Mouse (Mus musculus) forelimb bud, embryonic 11.5 days (tissue): ENCODE measurements around the gene Tedc1.
A peak's percentile ranks its signal among the peaks of the same experiment; 100 is the strongest.
"Not testable (repeated sequence)": the region's sequence is repeated elsewhere in the genome, so short reads cannot be mapped to it uniquely, and the experiment has no call there.

ENCODE experiments used
- DNase-seq: peaks from one replicate; pipeline ENCODE4 v3.0.0-alpha.2; 2012; ENCODE audit warnings: low read depth, low spot score

The Tedc1 gene

DNA sequence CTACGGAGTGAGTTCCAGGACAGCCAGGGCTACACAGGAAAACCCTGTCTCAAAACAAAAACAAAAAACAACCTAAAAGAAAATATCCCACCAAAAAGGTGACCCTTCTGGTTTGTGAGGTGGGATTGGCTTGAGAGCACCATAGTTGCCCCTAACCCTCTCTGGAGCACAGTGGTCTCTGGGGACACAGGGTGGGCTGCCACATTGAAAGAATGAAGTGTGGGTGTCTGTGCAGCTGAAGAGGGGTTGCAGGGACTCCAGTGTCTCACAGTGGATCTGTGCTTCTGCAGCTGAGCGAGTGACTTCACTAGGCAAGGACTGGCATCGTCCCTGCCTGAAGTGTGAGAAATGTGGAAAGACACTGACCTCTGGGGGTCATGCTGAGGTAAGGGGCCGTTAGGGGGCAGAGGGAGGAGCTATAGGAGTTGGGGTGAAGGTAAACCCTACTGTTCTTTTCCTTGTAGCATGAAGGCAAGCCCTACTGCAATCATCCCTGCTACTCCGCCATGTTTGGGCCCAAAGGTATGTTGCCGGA lies 3.2 kb upstream of the Tedc1 start:
- DNase-seq, result no peak

DNA sequence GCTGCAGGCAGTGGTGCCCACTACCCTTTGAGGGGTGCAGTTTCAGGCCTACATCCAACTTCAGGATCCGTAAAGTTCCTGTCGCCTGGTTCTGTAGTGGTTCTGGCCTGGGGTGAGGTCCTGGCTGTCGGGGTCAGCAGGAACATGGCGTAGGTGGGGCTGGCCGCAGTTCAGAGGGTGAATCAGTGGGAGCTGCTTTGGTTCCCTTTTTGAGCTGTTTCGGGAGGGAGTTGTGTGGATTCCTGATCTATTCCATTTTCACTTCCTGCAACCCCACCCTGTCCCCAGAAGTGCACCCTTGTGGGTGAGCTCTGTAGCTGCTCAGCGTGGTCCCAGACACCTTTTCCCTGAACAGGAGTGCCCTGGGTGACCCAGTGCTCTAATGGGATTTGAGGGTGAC lies 2.2 kb upstream of the Tedc1 start:
- no peak for DNase-seq

DNA sequence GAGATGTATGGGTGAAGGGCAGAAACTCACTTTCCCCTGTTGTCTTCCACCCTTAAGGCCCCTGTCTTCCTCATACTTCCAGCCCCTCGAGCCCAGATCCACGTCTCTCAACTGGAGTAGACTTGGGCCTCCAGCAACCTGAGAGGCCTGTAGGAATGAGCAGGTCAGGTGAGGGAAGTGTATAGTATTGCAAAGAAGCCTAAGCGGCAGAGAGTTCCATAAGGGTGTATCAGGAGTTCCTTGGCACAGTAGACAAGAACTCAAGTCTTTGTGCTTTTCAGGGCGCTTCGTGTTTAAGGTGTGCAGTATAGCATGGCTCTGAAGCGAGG lies 1.5 kb upstream of the Tedc1 start:
- no peak for DNase-seq

DNA sequence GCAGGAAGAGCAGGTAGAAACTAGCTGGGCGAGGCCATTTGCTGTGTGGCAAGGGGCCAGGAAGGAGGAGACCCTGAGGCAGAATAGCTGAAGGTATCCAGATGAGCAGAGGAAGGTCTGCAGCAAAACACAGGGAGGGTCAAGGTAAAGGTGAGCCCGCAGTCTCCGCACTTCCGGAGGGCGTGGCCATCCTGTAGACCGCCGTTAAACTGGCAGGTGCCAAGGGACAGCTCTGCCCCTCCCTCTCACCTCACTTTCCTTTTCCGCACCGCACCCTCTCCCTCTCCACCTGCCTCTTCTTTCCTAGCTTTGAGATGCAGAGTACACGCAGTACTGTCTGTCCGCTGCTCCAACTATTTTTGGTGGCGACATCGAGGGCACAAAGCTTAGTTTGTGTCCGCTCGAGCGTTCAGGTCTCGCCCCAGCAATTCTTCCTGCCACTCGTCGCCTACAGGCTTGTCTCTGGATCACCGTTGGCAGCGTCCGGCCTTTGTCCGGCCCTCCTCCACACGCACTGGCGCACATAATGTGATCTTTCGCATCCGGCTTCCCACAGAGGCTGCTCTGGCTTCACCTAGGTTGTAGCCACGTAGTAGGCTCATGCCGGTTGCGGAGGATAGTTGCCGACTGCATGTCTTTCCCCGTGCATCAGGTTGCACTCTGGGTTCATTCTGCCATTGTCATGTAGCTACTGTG lies 997 bp upstream of the Tedc1 start:
- DNase-seq, result no peak

DNA sequence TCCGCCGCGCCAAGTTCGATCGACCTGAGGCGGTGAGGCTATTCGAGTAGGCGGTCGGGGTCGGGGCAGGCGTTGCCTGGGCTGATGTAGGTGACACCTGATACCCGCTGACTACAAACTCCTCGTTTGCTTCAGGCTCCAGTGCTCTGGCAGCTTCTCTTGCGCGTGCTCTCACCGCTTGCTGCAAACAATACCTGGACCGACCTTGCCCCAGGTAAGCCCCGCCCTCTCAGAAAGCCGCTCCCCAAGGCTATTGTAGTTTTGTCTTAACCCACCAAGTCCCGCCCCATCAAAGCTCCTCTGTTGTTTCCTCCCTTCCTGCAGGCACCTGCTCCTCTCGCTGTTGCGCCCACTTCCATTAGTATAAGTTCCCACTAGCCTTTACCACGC lies 314 bp downstream of the Tedc1 start:
- DNase-seq, result no peak

DNA sequence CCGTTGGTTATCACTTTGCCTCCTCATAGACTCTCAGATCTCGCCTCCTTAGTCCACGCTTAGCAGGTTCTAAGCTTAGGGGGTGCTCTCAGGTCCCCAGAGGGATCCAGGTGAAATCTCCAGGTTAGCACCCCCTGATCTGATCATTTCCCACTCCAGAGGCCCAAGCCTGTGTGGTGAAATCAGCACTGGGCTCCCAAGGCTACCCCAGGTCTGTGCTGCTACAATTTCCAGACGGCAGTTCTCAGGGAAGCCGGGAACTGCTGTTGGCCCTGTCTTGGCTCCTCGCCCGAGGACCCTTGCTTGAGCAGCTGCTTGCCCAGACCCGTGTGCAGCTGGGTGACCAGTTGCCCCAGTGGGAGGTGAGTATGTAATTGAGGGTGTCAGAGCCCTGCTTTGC lies 781 bp downstream of the Tedc1 start:
- DNase-seq, result no peak

DNA sequence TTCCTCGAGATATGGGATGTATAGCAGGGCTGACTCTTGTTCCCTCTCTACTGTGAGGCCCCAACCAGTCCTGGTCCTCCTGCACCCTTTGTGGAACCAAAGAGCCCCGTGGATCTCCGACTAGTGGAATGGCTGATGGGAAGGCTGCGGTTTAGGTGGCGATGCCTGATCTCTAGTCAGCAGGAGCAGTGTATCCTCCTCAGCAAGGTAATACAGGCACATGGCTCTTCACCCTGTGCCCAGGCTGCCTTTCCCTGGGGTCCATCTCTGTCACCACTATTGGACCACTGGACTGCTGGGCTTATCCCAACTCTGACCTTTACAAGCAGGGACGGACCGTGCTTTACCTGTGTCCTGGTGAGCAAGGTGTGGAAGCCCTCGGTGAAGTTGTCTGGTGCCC lies 1.3 kb downstream of the Tedc1 start:
- DNase-seq, result no peak

DNA sequence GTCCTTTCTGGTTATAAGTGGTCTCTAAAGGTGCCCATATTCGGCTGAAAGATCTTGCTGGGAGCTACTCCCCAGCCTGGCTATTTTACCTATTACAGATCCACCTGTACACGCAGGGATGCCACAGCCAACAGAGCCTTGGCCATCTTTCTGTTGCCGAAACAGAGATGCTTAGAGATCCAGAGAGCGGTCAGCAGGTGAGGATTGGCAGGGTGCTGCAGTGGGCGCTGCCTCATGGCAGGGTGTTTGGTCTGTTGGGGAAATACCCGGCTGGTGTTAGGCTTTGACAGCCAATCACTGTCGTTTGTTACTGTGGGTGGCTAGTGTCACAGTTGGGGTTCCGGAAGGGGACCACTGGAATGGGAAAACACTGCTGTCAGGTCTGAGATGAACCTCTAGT lies 1.8 kb downstream of the Tedc1 start:
- DNase-seq, result no peak

DNA sequence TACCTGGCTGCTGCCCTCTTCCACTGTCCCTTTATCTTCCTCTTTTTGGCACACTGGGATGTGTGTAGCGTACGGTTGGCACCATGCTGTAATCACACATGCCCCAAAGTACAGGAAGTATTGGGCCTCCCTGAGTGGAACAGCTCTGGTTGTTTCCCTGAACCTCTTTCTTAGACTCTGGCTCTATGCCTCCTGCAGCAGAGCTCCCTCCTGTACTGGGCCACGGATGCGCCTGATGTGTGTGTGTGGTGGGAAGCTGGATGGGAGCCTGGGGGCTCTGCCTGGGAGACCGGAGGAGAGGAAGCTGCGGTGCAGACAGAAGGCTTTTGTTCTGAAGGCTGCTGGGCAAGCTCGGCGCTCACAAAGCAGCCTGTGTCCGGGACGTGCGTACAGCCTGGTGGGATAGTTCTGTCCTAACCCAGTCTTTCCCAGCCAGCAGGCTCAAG lies 7.4 kb downstream of the Tedc1 start:
- no peak for DNase-seq

DNA sequence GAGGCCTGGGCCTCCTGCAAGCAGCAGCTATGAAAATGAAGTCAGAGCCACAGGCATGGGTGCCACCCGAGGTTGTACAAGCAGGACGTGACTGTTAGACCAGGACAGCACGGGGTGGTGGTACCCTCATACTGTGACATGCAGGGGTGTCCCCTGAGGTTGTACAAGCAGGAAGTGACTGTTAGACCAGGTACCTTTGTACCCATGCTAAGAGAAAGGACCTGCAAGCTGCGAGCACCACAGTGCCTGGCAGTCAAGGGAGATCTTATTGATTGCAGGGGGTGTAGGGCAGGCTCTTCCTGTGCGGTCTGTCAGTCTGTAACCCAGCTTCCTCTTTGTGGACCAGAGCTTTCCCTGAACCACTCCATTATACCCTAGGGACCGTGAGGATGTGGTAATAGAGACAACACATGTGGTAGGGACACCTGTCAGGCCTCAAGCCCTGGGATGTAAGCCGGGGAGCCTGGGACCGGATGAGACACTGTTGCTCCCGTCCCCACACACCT lies 11.9 kb downstream of the Tedc1 start:
- no peak for DNase-seq

DNA sequence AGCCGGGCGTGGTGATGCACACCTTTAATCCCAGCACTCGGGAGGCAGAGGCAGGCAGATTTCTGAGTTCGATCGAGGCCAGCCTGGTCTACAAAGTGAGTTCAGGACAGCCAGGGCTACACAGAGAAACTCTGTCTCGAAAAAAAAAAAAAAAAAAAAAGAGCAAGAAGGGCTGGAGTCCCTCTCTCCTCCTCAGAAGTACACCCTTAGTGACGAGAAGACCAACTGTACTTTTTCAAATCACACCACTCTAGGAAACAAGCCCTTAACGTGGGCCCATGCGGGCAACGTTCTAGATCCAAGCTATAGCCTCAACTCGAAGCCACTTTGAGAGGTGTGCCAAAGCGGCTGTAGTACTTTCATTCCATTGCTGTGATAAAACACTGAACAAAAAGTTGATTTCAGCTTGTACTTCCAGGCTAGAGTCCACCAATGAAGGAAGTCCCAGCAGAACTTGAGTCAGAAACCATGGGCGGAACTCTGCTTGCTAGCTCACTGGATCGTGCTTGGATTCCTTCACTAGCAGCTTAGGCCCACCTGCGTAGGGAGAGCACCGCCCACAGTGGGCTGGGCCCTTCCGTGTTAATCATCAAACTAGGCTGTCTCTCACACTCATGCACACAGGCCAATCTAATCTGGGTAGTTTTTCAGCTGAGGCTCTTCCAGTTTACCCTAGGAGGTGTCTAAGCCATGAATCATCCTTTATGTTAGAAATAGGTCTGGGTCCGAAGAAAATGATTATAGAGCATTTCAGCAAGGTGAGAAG lies 20.9 kb downstream of the Tedc1 start:
- DNase-seq, result no peak

DNA sequence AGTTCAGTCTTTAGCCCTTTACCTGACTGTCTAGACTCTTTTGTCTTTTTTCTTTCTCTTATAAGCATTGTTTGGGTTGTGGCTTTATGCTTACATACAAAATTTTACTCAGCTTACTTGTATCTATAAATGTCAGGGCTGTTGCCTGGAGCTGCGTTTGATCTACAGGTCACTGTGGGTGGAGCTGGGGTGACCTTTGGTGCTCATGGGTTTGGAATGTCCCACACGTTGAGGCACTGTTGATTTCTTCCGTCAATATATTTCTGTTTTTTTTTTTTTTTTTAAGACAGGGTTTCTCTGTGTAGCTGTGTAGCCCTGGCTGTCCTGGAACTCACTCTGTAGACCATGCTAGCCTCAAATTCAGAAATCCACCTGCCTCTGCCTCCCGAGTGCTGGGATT lies 24.8 kb downstream of the Tedc1 start:
- DNase-seq, result no peak

DNA sequence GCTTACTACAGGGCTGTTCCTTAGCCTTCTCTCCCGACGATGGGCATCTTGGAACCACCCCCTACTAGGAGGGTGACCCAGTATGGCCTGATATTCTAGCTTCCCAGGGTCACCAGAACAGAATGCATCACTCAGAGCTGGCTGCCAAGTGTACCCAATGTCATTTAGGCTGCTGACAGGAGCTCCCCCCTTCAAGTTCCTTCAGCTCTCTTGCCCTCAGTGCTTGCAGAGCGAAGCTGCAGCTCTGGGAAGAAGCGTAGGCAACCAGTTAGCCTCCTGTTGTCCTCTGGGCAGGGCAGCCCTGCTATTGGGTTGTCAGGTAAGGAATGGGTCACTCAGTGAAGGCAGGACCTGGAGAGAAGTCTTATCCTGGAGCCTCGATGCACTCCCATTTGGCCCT lies 28.7 kb downstream of the Tedc1 start:
- no peak for DNase-seq

DNA sequence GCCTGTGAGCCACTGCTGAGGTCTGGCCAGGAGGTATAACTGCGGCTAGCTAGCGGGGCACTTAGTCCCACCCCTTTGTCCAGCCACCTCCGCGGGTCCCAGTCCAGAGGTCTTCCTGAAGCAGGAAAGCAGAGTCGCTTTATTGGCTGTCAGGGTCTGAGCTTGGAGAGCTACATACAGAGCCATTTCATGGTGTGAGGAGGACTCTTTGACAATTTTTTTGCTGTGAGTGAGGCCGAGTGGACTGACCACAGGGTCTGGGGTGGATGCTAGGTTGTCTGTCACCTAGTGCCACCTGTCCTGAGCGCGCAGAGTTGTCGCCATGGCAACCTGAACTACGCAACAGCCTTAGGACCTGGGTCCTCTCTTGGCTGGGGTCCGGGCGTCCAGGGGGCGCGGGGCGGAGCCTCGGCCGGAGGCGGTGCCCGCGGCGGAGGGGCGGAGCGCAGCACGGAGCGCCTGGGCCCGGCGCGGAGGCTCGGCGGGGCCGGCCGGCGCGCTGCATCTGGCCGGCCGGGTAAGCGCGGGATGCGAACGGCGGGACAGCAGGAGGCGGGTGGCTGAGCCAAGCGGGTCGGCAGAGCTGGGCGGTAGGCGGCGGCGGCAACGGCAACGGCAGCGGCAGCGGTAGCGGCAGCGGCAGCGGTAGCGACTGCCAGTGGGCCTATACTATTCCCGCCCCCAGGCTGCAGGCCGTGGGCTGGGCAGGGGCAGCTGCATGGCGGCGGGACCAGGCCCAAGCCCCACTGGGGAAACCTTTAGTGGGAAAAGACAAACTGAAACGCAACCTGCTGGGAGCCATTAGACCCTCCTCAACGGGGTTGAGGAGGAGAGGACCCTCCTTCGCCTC lies 29.4 kb downstream of the Tedc1 start, which contains the start of gene Tmem121:
Gene Tmem121 (plus strand): TSS at position 489 of the 850 bp plus-strand sequence.
- DNase-seq, result peak; percentile 31

DNA sequence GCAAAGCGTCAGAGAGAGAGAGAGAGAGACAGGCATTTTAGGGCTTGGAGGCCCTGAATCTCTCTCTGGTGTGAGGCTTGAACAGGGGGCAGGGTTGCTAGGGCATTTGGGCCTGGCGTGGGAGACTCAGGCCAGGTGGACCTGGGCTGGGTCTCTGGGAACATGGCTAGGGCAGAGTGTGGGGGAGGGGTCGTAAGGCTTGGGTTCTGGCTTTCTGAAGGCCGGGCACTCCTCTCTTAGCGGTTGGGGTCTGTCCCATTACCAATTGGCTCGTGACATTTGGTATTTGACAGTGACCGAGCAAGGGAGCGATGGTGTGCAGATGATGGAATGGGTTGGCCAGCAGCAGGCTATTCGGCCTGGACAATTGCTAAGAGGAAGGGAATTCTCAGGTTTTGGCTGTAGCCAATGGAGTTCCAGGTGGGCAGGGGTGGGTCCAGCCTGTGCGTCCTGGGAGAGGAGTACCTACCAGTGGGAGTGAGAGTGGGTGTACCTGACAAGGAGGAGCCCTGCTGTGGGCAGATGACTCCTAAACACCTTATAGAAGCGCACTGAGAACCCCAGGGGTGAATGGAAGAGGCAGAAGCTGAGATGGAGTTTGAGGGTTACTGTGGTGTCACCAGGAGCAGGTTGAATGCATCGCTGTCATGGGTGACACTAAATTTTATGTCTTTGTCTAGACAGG lies 30.2 kb downstream of the Tedc1 start:
- no peak for DNase-seq

DNA sequence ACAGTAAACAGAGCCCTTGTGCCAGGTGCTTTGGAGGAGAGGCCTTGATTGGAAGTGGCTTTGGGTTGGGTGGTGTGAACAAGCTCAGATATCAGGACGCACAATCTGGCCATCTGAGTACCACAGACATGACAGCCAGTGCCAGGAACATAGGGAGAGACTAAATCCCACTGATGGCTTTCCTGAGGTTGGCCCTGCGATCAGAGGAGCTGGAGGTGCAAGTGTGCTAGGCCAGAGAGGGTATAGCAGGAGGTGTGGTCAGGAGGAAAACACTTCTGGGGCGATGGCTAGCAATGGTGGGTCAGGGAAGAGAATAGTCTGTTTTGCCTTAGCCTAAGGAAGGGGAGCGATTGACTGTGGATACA lies 30.8 kb downstream of the Tedc1 start:
- no peak for DNase-seq

DNA sequence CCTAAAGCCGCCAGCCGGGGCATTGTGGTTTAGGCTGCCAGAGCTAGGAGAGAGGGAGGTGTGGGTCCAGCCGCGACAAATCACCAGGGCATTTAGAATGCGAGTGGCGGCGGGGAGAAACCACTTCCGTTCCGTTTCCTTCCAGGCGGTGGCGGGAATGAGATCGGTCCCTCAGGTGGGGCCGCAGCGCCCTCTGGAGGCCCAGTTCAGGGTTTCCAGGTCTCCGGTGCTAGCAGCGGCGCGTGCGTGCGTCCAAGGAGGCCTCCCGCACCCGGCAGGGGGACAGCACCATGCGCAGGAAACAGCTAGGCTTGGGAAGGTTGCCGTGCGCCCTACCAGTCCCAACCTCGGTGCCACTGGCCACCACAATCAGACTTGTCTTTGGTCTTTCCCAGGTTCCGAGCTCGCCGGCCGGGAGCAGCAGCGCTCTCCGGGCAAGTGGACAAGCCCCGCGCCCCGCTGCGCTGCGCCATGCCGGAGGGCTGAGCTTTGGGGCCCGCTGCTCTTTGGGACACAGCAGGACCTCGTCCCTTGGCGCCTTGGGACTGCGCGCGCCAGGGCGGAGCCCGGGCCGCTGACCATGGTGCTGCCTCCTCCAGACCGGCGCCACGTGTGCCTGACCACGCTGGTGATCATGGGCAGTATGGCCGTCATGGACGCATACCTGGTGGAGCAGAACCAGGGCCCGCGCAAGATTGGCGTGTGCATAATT lies 31.5 kb downstream of the Tedc1 start:
- DNase-seq, result peak; percentile 83

DNA sequence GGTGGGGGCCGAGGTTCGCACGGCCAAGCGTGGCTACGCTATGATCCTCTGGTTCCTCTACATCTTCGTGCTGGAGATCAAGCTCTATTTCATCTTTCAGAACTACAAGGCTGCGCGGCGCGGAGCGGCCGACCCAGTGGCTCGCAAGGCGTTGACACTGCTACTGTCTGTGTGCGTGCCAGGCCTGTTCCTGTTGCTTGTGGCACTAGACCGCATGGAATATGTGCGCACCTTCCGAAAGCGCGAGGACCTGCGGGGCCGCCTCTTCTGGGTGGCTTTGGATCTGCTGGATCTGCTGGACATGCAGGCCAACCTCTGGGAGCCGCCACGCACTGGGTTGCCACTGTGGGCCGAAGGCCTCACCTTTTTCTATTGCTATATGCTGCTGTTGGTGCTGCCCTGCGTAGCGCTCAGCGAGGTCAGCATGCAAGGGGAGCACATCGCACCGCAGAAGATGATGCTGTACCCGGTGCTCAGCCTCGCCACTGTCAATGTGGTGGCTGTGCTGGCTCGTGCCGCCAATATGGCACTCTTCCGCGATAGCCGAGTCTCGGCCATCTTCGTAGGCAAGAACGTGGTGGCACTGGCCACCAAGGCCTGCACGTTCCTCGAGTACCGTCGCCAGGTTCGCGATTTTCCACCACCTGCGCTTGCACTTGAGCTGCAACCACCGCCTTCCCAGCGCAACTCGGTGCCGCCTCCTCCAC lies 32.3 kb downstream of the Tedc1 start:
- DNase-seq, result no peak

DNA sequence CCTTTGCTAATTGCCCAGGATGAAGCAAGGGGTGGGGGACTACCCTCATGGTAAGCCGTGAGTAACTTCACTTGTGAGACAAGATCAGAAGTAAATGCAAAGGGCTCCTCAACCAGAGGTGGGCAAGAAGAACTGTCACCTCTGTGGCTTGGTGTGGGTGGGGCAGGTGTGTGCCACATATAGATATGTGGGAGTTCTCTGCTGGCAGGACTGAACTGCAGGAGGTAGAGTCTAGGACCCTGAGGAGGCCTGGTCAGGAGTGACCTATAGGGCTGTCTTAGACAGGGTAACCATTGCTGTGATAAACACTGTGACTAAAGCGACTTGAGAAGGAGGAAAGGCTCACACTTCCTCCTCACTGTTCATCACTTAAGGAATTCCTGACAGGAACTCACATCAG lies 37.2 kb downstream of the Tedc1 start:
- DNase-seq, result no peak

DNA sequence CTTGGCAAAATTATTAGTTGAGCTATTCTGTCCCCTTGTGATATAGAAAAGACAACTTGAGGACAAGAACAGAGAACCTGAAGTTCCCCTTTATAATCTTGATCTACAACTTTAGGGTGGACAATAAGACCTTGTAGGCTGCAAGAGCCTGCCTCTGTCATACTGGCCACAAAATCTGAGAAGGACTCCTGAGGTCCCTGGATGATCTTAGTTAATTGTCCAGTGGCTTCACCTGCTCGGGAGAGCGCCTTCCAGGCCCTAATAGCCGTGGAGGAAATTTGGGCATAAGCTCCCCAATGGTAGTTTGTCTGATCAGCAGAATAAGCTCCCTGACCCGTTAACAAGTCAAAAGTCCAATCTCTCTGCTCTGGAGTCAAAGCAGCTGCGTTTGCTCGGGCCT lies 42.9 kb downstream of the Tedc1 start:
- DNase-seq, result not testable (repeated sequence)
